Mouse (Mus musculus) monocyte, adult 5-6 weeks (primary cell): ENCODE measurements around the gene Amdhd2. TPM values are rescaled to one million over a fixed set of nuclear protein-coding genes. Genes with fewer than 3 reads are reported as not detected.

Experiments
- ATAC-seq: fragments of 153-309, 156-312 bp; replicated peaks from 2 replicates; pipeline ENCODE4 v1.8.0; 2017; ENCODE audit warnings: mild to moderate bottlenecking; ENCODE audit not compliant: low TSS enrichment, insufficient number of reproducible peaks, severe bottlenecking, poor library complexity, low FRiP score
- total RNA-seq: library from RNA; stranded (forward); fragments of 200-1000, 200-491, 200-594 nt; gene quantifications from 3 replicates; pipeline ENCODE4 v1.2.3, GENCODE M21; 2017

Amdhd2 gene
- total RNA-seq, 1 experiment from 2014 or later: 6.5 TPM

DNA sequence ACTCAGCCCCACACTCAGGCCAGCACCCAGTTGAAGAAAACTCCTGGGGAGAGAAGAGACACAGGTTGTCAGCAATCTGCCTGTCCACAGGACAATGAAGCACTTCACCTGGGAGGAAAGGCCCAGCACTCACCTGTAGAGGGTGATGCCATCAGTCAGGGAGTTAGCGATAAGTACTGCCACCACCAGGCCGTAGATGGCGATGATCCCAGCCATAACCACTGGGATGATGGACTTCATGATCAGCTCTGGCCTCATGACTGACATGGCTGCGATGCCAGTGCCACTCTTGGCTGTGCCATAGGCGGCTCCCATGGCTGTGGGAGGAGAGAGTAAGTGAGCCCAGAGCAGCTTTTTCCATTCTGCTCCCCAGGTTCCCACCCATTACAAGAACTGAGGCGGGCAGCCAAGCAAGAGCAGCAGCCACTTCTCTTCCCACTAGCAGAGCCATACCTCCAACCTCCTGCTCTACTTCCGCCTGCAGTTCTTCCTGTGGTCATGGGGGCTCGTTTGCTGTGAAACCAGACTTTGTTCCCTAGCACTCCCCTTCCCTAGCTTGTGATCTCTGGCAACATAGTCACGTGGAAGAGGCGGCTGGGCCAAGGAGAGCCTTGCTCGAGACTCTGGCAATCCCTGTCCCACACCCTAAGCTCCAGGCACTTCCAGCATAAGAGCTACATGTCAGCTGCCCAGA lies 1.1 kb upstream of the Amdhd2 start:
- no peak for ATAC-seq

- ATAC-seq: no peak
These were observed 886 bp downstream of the Amdhd2 start for GRCm38 (mm10) chr17:24162584-24163175.

GRCm38 (mm10) chr17:24161466-24161865 lies 2.1 kb downstream of the Amdhd2 start:
- no peak for ATAC-seq

DNA sequence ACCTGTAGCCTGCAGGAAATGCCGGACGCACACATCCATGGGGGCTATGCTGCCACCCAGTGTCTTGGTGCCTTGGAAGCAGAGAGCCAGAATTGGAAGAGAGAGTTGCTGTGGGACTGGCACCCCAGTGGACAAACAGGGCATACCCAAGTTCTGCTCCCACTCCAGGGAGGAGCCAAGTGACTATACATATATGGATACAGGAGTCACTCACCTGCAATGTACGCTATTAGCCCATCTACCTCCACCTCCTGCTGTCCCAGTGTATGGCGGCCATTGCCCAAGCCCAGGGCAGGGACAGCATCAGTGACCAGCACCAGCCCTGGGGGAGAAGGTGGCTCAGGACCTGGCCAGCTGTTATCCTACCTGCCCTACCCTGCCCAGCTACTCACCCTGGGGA lies 6.0 kb downstream of the Amdhd2 start:
- ATAC-seq: no peak

DNA sequence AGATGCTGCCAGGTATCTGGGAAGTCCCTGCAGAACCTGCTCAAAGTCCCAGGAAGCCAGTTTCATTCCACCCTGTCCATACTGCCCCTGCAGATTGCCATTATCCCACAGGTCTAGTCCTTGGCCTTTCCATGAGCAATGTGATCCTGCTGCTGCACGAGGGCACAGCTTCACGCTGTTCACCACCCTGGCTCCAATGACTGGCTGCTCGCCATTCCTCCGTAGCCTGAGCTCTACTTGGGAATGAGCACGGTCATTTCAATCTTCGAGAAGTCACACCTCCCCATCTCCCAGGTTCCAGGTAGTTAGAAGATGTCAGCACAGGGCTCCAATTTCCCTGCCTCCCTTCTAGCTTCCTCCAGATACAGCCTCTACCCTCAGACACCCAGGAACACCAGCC lies 6.4 kb downstream of the Amdhd2 start:
- no peak for ATAC-seq

DNA sequence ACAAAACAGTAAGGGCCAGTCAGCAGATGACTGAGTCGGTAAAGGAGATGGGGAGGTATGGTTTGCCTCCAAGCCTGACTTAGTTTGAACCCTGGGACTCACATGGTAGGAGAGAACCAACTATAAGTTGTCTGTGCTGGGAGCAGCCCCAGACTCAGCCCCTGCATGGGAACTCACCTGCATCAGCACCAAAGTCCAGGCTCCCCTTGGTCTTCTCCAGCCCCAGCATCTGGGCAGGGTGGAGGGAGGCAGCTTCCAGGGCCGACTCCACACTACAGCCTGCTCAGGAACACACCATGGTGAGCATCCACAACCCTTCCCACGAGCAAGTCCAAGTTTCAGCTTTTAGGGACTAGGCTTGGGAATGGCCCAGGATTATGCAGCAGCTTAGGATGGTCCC lies 7.2 kb downstream of the Amdhd2 start:
- ATAC-seq: no peak

- no peak for ATAC-seq
These were observed 7.8 kb downstream of the Amdhd2 start for GRCm38 (mm10) chr17:24155742-24156141.

- ATAC-seq: no peak
These were observed 9.1 kb downstream of the Amdhd2 start for GRCm38 (mm10) chr17:24154463-24154862.

- ATAC-seq: peak; percentile 92
These were observed 11.5 kb downstream of the Amdhd2 start for GRCm38 (mm10) chr17:24151890-24152563.

DNA sequence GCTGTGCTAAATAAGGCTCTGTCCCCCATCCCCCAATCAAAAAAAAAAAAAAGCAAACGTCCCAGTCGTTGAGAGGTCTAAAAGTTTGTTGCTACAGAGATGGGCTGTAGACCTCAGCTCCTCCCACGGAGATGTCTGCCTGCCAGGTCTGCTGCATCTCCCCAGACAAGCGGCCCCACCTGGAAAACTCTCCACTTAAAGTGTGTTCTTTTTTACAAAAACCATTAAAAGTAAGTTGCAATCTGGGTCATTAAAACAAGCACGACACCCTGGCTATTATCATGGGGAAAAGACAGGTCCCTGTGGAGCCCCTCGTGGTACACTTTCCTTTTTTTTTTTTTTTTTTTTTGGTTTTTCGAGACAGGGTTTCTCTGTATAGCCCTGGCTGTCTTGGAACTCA lies 12.2 kb downstream of the Amdhd2 start:
- ATAC-seq: no peak

GRCm38 (mm10) chr17:24150824-24151223 lies 12.7 kb downstream of the Amdhd2 start, which contains the start of gene Pdpk1:
TSS of gene Pdpk1 (minus strand) at chr17:24150924.
- ATAC-seq: no peak

DNA sequence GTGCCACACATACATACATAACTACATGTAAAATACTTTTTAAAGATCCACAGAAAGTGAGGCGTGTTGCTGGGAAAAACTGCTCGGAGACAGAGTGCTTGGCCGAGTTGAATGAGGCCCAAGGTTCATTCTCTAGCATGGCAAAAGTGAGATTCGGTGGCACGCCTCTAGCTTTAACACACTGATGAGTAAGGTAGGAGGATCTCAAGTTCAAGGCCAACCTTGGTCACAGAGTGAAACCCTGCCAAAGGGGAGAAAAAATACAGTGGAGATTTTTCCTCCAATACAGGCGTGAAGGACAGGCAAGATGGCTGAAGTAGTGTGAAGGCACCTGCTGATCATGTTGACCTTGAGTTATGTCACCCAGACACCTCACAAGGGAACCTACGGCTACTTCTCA lies 14.1 kb downstream of the Amdhd2 start:
- ATAC-seq: no peak

- no peak for ATAC-seq
These were observed 20.7 kb downstream of the Amdhd2 start for GRCm38 (mm10) chr17:24142897-24143296.

GRCm38 (mm10) chr17:24141425-24141920 lies 22.1 kb downstream of the Amdhd2 start:
- ATAC-seq: peak; percentile 92

DNA sequence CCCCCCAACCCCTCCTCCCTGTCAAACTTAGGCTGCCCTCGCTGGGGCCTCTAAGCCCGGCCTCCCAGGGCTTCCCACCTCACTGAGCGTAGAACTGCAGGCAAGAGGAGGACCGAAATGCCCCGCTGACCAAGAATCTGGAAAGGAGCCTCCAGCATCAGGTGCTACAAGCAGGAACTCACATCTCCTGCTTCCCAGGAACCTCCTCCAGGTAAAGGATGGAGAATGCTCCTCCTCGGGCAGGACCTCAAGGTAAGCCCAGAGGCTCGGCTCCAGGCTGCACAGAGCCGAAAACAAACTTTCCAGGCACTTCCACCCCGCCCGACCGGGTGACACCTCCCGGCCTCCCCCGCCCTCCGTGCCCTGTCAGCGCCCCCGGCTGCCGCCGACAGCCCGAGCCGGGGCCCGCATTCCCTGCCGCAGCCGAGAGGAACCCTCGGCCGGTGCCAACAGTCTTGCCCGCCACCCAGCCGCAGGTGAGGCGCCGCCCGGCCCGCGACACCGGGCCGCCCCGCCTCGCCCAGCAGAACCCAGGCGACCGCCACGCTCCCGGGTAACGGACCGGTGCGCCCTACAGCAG lies 22.6 kb downstream of the Amdhd2 start:
- ATAC-seq: no peak

GRCm38 (mm10) chr17:24139968-24140367 lies 23.6 kb downstream of the Amdhd2 start:
- ATAC-seq: no peak

DNA sequence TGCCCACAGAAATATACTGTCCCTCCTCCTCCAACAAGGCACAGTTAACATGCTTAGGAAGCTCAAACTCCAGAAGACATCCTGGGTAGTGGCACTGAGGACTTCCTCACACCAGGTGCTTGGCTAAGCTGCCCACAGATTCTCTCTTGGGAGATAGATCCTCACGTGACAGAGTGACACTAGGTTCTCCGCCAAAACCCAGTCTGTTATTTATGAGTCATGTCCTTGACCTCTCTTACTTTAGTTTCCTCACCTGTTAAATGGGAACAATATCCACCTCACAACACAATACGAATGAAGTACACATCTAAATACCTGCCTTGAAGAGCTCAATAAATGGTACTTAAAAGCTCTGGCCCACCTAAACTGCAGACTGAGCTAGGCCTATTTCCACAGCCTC lies 24.3 kb downstream of the Amdhd2 start:
- ATAC-seq: no peak

- no peak for ATAC-seq
These were observed 26.2 kb downstream of the Amdhd2 start for GRCm38 (mm10) chr17:24137226-24137880.

DNA sequence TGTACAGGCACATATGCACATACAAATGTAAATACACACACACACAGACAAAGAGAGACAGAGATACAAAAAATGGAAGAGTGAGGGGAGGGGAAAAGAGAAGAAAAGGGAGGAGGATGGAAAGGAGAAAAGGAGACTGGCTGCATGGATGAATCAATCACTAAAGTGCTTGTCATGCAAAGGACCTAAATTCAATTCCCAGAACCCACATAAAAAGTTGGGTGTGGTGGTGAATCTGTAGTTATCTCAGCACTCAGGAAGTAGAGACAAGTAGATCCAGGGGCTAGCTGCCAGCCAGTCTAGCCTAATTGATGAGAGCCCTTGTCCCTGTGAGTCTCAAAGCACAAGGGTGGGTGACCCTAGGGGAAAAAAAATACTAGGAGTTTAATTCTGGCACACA lies 29.5 kb downstream of the Amdhd2 start:
- ATAC-seq: no peak
